Mouse (Mus musculus): Measurements from ENCODE around the gene Rbbp5. TPM values are rescaled to one million over a fixed set of nuclear protein-coding genes. Genes with fewer than 3 reads are reported as not detected.

The Rbbp5 gene
- total RNA-seq, 2 experiments from 2014 or later: 27.7 to 36.3 TPM

- no peak for DNase-seq
These were observed 28.0 kb downstream of the Rbbp5 start for GRCm38 (mm10) chr1:132505155-132505554.

GRCm38 (mm10) chr1:132506058-132506457 is 28.9 kb downstream of the Rbbp5 start, which contains the start of gene Tmem81:
Tmem81 (plus strand) TSS chr1:132506230.
- no peak for DNase-seq

- DNase-seq: no peak
These were observed 29.5 kb downstream of the Rbbp5 start for GRCm38 (mm10) chr1:132506656-132507055.

GRCm38 (mm10) chr1:132509771-132510170 is 32.6 kb downstream of the Rbbp5 start:
- DNase-seq: no peak

- no peak for DNase-seq
These were observed 34.4 kb downstream of the Rbbp5 start for GRCm38 (mm10) chr1:132511521-132511920.

GRCm38 (mm10) chr1:132512106-132512505 is 34.9 kb downstream of the Rbbp5 start:
- no peak for DNase-seq

GRCm38 (mm10) chr1:132515339-132515738 is 38.2 kb downstream of the Rbbp5 start:
- DNase-seq: no peak

- DNase-seq: no peak
These were observed 39.6 kb downstream of the Rbbp5 start for GRCm38 (mm10) chr1:132516776-132517175.

- DNase-seq: no peak
These were observed 41.5 kb downstream of the Rbbp5 start for GRCm38 (mm10) chr1:132518621-132519020.

- DNase-seq: no peak
These were observed 42.6 kb downstream of the Rbbp5 start for GRCm38 (mm10) chr1:132519734-132520133.

GRCm38 (mm10) chr1:132520764-132521163 is 43.6 kb downstream of the Rbbp5 start:
- DNase-seq: peak; percentile 74

GRCm38 (mm10) chr1:132523048-132523447 is 45.9 kb downstream of the Rbbp5 start:
- DNase-seq: no peak

- peak; percentile 35 for DNase-seq
These were observed 46.8 kb downstream of the Rbbp5 start for GRCm38 (mm10) chr1:132523920-132524319.

- DNase-seq: peak; percentile 86
These were observed 48.7 kb downstream of the Rbbp5 start for GRCm38 (mm10) chr1:132525832-132526231.

- no peak for DNase-seq
These were observed 50.9 kb downstream of the Rbbp5 start for GRCm38 (mm10) chr1:132528071-132528470.

GRCm38 (mm10) chr1:132528647-132529334 is 51.6 kb downstream of the Rbbp5 start:
- DNase-seq: no peak

GRCm38 (mm10) chr1:132530631-132531191 is 53.5 kb downstream of the Rbbp5 start:
- no peak for DNase-seq

GRCm38 (mm10) chr1:132532521-132532920 is 55.4 kb downstream of the Rbbp5 start:
- no peak for DNase-seq

- DNase-seq: no peak
These were observed 56.7 kb downstream of the Rbbp5 start for GRCm38 (mm10) chr1:132533840-132534239.

GRCm38 (mm10) chr1:132535541-132535940 is 58.4 kb downstream of the Rbbp5 start:
- DNase-seq: no peak

GRCm38 (mm10) chr1:132536416-132536815 is 59.3 kb downstream of the Rbbp5 start:
- no peak for DNase-seq

- no peak for DNase-seq
These were observed 60.6 kb downstream of the Rbbp5 start for GRCm38 (mm10) chr1:132537736-132538135.

- no peak for DNase-seq
These were observed 63.5 kb downstream of the Rbbp5 start for GRCm38 (mm10) chr1:132540701-132541100.

All from adrenal gland, postnatal 10 days (tissue).